Mouse (Mus musculus) C2C12 (cell line): Measurements from ENCODE around the gene B230104I21Rik.

Experiments
- CTCF ChIP-seq: IDR thresholded peaks from one replicate; pipeline ENCODE4 v1.5.1; 2011; ENCODE audit not compliant: control insufficient read depth, insufficient read depth, insufficient read length
- FOSL1 ChIP-seq: IDR thresholded peaks from one replicate; pipeline ENCODE4 v1.8.0; 2011; ENCODE audit warnings: mild to moderate bottlenecking, low read length; ENCODE audit not compliant: poor library complexity, insufficient read depth, severe bottlenecking
- MAX ChIP-seq: IDR thresholded peaks from one replicate; pipeline ENCODE4 v1.6.1; 2011; ENCODE audit warnings: mild to moderate bottlenecking, control low read depth

DNA sequence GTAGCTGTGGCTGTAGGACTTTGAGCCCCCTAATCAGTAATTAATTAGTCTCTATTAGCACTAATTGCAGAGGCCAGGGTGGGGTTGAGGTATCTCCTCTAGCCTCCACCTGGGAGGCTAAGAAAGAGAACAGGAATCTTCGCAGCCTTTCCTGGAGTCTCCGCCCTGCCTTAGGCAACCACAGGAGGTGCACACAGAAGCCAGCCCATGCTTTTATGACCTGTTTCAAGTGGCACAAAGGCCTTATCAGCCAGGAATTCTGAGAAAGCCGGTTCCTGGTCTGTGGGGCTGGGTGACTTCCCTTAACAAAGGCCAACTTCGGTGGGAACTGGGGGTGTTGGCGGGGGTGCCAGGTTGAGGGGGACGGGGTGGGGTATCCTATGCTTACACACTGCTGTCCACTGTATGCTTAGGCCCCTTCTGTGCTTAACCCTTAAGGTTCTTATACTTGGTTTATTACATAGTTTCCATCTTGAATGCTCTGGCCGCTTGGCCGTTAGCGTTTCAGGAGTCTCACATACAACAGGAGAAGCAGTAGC is 23.9 kb downstream of the B230104I21Rik start:
- no peak for TF ChIP-seq FOSL1
- no peak for TF ChIP-seq MAX
- TF ChIP-seq CTCF: no peak
